18 mouse cellular contexts compared by ENCODE assay signal in genomic region chr6:78788972-78789371, GRCm38 (mm10).
"Had no signal": no experiment of that assay in that cellular context is flagged by ENCODE, and none has a peak within 500 bp of the region (broad histone marks: within the 10 kb centered on the region; RNA-seq: fewer than 3 reads in every experiment).

No protein-coding gene starts in this region.

- H3K4me1 ChIP-seq: lung, embryonic 15.5 days; megakaryocyte, embryonic 14.5 days; midbrain, embryonic 12.5 days; neural tube, embryonic 12.5 days; stomach, embryonic 15.5 days had no signal

- H3K36me3 ChIP-seq: lung, embryonic 15.5 days; midbrain, embryonic 12.5 days; neural tube, embryonic 12.5 days; stomach, embryonic 15.5 days had no signal

- H3K4me2 ChIP-seq: lung, embryonic 15.5 days; midbrain, embryonic 12.5 days; neural tube, embryonic 12.5 days; stomach, embryonic 15.5 days had no signal

- DNase-seq: liver, postnatal 0 days; lung, adult 2 months; lung, postnatal 14 days; lung, postnatal 36 days; midbrain, embryonic 14.5 days; right cerebral cortex, postnatal 14 days; thymus, adult 2 months; thymus, postnatal 25 days; thymus, postnatal 4 days had no signal

- H3K27ac ChIP-seq: lung, embryonic 15.5 days; macrophage; midbrain, embryonic 12.5 days; neural tube, embryonic 12.5 days; stomach, embryonic 15.5 days; stomach, postnatal 0 days had no signal

- ATAC-seq: liver, postnatal 0 days; lung, postnatal 0 days; midbrain, embryonic 16.5 days had no signal

- H3K27me3 ChIP-seq: lung, embryonic 15.5 days; megakaryocyte, embryonic 14.5 days; midbrain, embryonic 12.5 days; neural tube, embryonic 12.5 days; stomach, embryonic 15.5 days had no signal

- H3K9me3 ChIP-seq: lung, embryonic 15.5 days; megakaryocyte, embryonic 14.5 days; midbrain, embryonic 12.5 days; neural tube, embryonic 12.5 days; stomach, embryonic 15.5 days had no signal

- H3K9ac ChIP-seq: liver, postnatal 0 days; lung, embryonic 15.5 days; midbrain, embryonic 12.5 days; neural tube, embryonic 12.5 days; stomach, embryonic 15.5 days had no signal

- H3K4me3 ChIP-seq: lung, embryonic 15.5 days; megakaryocyte, embryonic 14.5 days; midbrain, embryonic 12.5 days; neural tube, embryonic 12.5 days; stomach, embryonic 15.5 days had no signal
